Mouse (Mus musculus) natural killer cell, adult 2 months (primary cell): Measurements from ENCODE around the gene Abtb1.
A peak's percentile ranks its signal among the peaks of the same experiment; 100 is the strongest.

ENCODE experiments used
- DNase-seq, 2 experiments: peaks; one replicate each; pipeline ENCODE4 v3.0.0; 2022; ENCODE audit warnings: low spot score in 2 of 2

The Abtb1 gene

DNA sequence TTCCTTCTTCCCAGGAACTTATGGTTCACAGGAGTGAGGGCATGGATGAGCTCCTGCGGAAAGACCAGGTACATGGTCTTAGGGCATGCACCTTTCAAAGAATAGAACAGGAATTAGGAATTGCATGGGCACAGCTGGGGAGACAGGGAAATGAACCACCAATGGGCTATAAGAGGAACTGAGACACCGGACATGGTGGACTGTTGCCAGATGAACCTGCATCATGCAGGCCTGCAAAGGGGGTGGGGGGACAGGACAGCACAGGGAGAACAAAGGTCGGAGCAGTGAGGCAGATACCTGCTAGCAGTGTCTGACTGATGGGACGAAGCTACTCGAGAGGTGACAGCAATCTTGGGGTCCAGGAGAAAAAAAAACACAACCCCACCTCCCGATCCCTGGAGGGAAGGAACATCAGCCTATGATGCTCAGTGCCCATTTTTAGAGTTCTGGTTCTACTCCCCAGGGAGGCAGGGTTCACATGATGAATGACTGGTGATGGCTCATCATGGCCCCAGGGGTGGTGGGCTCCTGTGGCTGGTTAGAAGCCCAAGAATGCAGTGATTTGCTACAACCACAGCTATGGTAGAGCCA, 11.6 kb downstream of the Abtb1 start:
- no peak for DNase-seq

DNA sequence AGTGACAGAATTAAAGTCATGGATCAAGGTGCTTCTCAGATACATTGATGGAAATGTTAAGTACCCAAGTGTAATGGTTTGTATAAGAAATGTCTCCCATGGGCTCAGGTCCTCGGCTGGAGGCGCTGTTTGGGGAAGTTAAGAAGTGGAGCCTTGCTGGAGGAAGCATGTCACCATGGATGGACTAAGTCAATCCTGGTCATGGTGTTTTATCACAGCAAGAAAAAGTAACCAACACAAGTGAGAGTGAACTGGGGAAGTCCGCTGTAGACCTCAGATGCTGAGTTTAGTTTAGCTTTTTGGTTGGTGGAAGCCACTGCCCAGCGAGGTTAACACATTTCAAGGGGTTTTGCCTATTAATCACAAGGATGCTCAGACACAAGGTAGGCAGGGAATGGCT, 12.2 kb downstream of the Abtb1 start:
- no peak for DNase-seq

- DNase-seq, result no peak
Measured at GRCm38 (mm10) chr6:88828206-88829009, 13.4 kb downstream of the Abtb1 start.

- no peak for DNase-seq
Measured at GRCm38 (mm10) chr6:88827395-88828205, 14.2 kb downstream of the Abtb1 start.

DNA sequence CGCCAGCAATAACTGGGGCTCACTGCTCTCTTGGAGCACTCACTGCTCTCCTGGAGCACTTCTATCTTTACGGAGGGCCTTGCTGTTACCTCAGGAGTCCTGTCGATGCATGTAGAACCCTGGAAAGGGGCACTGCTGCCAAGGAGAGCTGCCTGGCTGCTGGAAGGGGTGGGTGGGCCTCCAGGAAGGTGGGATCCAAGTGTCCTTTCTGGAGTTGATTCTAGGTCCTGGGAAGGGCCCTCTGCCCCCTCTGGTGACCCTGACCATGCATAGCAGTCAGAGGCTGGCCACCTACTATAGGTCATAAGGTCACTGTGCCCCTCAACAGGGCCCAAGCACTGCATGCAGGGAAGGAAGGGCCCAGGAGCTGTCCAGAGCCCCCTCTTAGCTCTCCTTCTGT, 14.8 kb downstream of the Abtb1 start:
- DNase-seq, result no peak

- DNase-seq, result no peak
Measured at GRCm38 (mm10) chr6:88826545-88826944, 15.2 kb downstream of the Abtb1 start.

DNA sequence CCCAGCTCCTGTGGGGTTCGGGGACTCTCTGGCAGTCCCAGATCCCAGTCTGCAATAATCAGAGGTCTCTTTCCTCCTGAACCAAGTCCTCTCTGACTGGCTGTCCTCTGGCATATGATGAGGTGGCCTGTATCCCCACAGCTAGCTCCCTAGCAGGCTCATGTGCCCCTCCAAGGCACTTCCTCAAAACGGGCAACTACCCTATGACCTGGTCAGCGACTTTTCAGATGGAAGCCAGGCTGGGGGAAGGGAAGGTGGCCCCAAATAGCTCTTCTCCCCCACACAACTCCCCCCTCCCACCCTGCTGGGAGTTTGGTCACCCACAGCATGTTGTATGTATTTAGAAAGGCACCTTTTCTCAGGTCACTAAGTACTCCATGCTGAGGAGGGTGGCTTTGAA, 15.7 kb downstream of the Abtb1 start:
- DNase-seq, result no peak

DNA sequence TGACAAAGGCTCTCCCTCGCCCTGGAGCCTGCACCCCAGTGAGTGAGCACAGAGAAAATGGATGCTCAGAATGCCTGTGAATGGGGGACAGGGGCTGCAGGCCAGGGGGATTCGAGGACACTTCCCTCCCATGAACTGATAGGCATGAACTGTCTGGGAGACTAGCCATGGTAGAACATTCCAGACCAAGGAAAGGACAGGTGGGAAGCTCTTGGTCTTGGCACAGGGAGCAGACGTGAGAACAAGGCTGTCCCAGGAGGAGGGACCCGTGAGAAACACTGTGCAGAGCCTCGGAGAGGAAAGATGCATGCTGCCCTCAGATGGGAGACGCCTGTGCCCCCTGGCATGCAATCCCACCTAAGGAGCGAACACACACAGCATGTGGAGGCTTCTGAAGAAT, 17.6 kb downstream of the Abtb1 start:
- no peak for DNase-seq

- DNase-seq, result no peak
Measured at GRCm38 (mm10) chr6:88821901-88822300, 19.9 kb downstream of the Abtb1 start.

- no peak for DNase-seq
Measured at GRCm38 (mm10) chr6:88821294-88821693, 20.5 kb downstream of the Abtb1 start.

- no peak for DNase-seq
Measured at GRCm38 (mm10) chr6:88820853-88821252, 20.9 kb downstream of the Abtb1 start.

- DNase-seq, result no peak
Measured at GRCm38 (mm10) chr6:88816913-88817312, 24.9 kb downstream of the Abtb1 start.

- no peak for DNase-seq
Measured at GRCm38 (mm10) chr6:88815489-88815888, 26.3 kb downstream of the Abtb1 start.

- DNase-seq, result no peak
Measured at GRCm38 (mm10) chr6:88815036-88815435, 26.7 kb downstream of the Abtb1 start.

DNA sequence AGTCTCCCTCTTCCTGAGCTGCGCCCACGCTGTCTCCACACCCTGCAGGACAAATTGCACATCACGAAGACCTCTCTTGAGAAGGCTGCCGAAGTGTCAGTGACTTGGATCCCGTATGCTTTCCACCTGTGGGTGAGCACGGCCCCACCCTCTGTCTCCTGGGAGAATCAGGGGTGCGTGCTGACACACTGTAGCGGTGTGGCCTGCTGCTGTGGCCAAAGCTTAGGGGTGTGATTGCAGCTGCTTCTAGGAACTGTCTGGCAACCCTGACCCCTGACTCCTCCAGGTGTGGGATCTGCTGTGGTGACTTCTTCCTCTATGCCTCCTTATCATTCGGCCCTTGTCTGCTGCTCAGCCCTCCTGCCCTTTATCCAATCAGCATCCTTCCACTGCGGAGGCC, 28.0 kb downstream of the Abtb1 start:
- DNase-seq, result no peak

- peak in 1 of 2 experiments; percentile 48 for DNase-seq
Measured at GRCm38 (mm10) chr6:88812886-88813285, 28.9 kb downstream of the Abtb1 start.

- no peak for DNase-seq
Measured at GRCm38 (mm10) chr6:88811880-88812400, 29.8 kb downstream of the Abtb1 start.

DNA sequence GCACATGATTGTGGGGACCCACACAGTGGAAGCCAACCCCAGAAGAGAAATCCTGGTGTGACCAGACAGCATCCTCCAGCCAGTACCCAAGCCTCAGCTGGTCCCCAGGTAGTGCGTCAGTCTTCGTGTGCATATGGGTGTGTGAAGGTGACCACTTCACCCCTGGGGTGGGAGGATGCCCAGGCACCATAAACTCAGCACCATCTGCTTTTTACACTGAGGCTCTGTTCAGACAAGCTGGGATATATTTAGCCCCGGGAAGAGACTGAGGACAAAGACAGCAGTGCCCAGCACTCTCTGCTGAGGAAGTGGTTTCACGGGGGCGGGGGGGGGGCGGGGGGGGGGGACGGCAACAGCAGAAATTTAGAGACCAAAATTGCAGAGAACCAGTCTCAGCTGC, 30.4 kb downstream of the Abtb1 start:
- no peak for DNase-seq

DNA sequence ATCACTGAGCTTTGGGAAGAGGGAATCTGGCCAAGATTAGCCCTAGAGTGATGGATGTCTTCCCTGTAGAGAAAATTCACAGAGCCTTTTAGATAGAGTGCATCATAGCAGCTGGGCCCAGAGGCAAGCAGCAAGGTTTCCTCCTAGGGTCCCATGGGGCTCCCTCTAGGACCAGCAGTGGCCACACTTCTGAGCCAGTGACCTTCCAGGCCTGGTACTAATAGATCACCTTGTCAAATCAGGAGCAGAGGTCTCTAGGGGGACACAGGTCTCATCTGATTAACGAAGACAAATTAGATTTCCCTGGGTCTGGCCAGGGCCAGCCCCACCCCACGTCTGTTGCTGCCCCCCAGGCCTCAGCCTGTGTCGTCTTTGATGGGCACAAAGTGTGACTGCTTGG, 31.5 kb downstream of the Abtb1 start:
- no peak for DNase-seq

DNA sequence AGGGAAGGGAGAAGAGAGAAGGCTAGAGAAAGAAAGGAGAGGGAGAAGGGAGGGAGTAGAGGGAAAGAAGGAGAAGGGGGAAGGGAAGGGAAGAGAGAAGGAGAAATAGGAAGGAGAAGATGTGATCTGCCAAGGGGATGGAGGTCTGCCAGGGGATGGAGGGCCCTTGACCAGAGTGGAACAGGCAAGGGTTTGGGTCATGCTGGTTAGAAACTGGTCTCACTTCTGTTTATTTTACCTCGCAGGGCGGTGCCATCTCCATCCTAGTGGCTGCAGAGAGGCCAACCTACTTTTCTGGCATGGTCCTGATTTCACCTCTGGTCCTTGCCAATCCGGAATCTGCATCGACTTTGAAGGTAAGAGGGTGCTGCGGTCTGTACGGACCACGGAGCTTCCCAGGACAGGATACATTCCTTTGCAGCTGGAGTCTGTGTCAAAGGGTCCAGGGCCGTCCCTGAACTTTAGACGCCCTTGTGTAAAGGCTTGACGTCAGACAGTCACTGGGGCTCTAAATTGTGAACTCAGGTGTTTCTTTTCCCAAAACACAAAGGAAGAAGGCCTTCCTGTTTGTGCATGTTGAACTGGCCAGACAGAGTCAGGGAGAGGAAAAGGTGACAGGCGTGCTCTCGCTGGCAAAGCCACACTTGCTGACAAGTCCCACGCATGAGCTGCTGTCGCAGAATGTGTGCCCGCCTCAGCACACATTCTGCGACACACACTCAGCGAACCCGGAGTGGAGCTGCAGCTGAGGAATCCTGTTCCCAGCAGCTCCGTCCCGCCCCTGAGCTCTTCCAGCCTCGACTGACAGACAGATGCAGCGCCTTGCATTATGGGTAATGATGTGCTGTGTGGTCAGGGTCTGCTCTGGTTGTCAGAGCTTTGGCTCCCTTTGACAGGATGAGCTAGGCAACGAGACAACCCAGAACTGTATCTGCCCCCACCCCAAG, 32.4 kb downstream of the Abtb1 start:
- DNase-seq, result no peak

- DNase-seq, result no peak
Measured at GRCm38 (mm10) chr6:88804966-88805577, 36.7 kb downstream of the Abtb1 start.
